Mouse (Mus musculus): ENCODE measurements around the gene Ksr1.
A peak's percentile ranks its signal among the peaks of the same experiment; 100 is the strongest.

Ksr1 gene

DNA sequence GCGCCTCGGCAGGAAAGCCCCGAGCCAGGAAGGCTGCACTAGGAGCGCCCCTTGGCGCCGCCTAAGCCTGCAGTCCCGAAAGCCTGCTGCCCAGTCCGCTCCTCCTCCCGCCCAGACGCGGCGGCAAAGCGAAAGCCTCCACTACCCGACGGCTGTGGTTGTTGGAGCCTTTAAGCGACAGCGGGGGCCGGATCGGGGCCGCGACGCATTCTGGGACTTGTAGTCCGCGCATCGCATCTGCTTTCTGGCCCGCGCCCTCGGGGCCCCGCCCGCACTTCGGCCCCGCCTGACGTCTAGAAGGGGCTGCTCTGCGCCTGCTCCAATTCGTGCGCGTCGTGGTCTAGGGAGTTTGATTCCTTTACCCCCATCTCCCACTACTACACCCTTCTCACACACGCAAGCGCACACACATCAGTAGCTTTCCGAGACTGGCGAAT is at the start of gene Ksr1:
TSS of gene Ksr1 (minus strand) at position 77 of the 437 bp plus-strand sequence.
- peak; percentile 96 for DNase-seq

GRCm38 (mm10) chr11:79192176-79192575 is 46.0 kb upstream of the Ksr1 start:
- peak; percentile 61 for DNase-seq

GRCm38 (mm10) chr11:79191214-79191613 is 45.0 kb upstream of the Ksr1 start:
- peak; percentile 12 for DNase-seq

DNA sequence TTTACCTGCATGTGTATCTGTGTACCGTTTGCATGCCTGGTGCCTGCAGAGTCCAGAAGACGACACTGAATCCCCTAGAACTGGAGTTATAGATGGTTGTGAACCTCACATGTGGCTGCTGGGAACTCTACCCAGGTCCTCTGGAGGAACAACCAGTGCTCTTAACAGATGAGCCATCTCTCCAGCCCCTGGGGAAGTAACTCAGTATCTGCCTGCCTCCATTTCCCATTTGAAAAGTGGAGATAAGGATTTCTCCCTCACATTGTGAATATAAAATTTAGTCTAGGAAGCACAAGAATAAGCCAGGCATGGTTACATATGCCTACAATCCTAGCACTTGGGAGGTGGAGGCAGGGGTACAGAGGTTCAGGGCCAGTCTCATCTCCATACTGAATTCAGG is 44.0 kb upstream of the Ksr1 start:
- no peak for DNase-seq

GRCm38 (mm10) chr11:79188176-79188575 is 42.0 kb upstream of the Ksr1 start:
- DNase-seq, result peak; percentile 78

GRCm38 (mm10) chr11:79187291-79187690 is 41.1 kb upstream of the Ksr1 start:
- DNase-seq, result no peak

GRCm38 (mm10) chr11:79185683-79186082 is 39.5 kb upstream of the Ksr1 start:
- DNase-seq, result no peak

GRCm38 (mm10) chr11:79184126-79184888 is 38.1 kb upstream of the Ksr1 start:
- no peak for DNase-seq

GRCm38 (mm10) chr11:79183400-79183799 is 37.2 kb upstream of the Ksr1 start:
- no peak for DNase-seq

GRCm38 (mm10) chr11:79182881-79183280 is 36.7 kb upstream of the Ksr1 start:
- DNase-seq, result peak; percentile 29

DNA sequence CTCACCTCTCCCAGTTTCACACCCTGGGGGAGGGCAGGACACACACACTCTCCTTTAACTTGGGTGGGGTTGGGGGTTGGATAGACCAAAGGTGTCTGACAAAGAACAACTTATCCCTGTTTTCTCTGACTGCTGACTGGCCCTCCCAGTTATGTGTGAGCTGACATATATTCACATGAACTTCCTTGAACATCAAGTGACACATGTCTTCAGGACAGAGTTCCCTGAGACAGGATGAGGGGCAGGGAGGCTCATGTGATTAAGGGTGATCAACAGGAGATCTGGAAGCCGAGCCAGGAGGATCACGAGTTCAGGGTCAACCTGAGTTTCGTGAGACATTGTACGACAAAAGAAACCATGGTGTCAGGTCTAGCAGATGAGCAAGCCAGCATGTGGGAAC is 35.7 kb upstream of the Ksr1 start:
- no peak for DNase-seq

GRCm38 (mm10) chr11:79176687-79177086 is 30.5 kb upstream of the Ksr1 start:
- peak; percentile 16 for DNase-seq

- no peak for DNase-seq
Observed at GRCm38 (mm10) chr11:79172054-79172453, 25.8 kb upstream of the Ksr1 start.

DNA sequence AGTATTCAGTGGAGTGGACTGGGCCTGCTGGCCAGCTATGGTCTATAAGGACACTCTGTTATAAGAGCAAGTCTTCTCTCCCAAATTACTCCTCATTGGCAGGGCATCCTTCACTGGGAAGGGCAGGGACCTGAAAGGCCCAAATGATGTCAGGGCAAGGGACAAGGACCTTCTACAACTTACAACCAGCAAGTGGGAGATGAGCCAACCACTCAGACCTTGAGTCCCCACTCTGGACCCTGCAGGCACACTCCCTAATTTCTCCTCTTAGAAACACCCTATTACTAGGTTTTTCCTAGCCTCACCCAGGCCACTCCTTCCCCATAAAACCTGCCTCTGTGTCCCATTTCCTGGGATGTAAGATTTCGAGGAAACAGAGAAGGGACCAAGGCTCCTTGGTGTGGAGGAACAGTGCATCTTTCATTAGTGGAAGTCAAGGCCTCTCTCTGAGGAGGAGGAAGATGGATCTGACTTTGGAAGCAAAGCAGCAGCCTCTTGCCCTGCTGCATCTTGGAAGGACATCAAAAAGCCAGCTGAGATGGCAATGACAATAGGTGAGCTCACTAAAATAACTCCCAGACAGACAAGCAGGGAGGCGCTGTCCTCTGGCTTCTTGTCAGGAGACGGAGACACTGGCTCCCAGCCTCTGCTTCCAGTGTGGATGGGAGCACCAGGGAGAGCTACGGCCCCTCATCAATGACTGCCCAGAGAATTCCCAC is 20.5 kb upstream of the Ksr1 start:
- no peak for DNase-seq

DNA sequence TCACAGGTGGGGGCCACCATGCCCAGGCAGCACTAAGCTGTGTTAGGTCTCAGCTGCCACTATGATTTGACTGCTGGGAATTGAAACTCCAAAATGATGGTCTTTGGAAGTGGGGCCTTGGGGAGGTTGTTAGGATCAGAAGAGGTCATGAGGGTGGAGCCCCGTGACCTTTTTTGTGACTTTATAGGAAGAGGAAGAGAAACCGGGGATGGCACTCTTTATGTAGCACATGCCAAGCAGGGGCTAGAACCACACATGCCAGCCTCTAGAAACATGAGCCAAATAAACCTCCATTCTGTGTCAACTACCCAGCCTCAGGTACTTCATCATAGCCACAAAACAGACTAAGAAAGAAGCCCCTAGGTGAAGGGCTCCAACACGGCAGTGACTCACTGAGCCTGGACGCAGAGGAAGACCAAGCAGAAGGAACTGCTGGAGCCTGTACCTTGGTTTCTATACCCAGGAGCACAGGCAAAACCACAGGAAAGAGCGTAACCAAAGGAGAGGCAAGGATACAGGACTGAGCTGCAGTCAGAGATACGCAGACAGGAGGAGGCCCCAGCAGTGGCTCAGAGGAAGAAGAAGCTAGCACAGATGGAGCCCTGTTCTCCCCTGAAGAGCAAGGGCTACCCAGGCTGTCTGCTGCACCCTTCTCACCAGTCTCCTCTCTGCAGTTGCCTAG is 15.0 kb upstream of the Ksr1 start:
- DNase-seq, result no peak

GRCm38 (mm10) chr11:79160127-79160526 is 13.9 kb upstream of the Ksr1 start:
- no peak for DNase-seq

- DNase-seq, result no peak
Observed at GRCm38 (mm10) chr11:79157729-79158128, 11.5 kb upstream of the Ksr1 start.

DNA sequence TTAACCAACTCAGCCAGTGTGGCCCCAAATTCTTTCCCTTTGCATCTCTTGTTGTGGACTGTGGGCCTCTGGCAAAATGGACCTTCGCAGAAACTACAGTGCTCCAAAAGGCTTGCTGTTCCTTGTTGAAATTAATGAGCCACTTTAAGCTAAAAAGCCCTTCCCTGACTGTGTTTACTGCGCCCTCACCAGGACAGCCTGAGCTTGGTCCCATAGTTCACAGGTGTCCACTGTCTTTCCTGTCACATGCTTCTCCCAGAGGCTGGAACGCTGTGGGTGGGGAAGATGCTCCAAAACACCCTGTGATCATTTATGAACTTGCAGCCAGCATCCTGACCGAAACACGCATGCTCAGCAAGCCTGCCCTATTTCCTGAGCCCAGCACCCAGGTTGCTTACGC is 9.1 kb upstream of the Ksr1 start:
- DNase-seq, result no peak

- no peak for DNase-seq
Observed at GRCm38 (mm10) chr11:79152696-79153095, 6.5 kb upstream of the Ksr1 start.

DNA sequence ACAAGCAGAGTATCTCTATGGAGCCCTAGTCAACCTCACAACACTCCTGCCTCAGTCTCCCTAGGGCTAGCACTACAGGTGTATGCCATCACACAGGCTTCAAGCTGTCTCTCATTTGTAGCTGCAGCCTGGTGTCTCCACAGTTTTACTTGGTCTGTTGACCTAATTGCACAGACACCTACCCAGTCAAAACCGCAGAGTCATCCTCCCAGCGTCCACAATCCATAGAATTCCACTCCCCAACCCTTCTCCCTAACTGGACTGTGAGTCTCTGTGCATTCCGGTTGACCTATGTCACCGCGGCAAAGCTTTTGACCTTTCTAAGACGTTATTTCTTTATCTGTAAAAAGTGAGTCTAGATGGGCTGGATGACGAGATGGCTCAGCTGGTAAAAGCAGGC is 5.7 kb upstream of the Ksr1 start:
- no peak for DNase-seq

DNA sequence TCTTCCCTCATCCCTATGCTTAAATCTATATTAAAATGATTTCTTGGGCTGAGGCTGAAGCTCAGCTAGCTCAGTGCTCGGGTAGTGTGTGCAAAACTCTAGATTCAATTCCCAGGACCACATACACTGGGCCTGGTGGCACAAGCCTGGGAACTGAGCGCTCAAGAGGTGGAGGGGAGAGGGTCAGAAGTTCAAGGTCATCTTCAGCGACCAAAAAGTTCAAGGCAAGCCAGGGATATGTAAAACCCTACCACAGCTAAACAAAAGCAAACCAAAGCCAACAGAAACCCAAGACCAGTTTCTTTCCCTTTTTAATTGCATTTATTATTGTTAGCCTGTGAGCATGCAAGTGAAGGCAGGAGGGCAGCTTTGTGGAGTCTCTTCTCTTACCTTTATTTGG is 4.1 kb upstream of the Ksr1 start:
- no peak for DNase-seq

- DNase-seq, result no peak
Observed at GRCm38 (mm10) chr11:79149295-79149694, 3.1 kb upstream of the Ksr1 start.

GRCm38 (mm10) chr11:79148783-79149182 is 2.6 kb upstream of the Ksr1 start:
- no peak for DNase-seq

Data from lung, postnatal 36 days (tissue).